Mouse (Mus musculus) urinary bladder, adult 2 months (tissue): ENCODE measurements around the gene Ndufb10. TPM values are rescaled to one million over a fixed set of nuclear protein-coding genes. Genes with fewer than 3 reads are reported as not detected.

Experiments
- polyA plus RNA-seq: library from polyadenylated mRNA; depleted of rRNA; stranded (reverse); fragments of >200 nt; gene quantifications from 2 replicates; pipeline ENCODE4 v1.2.3, GENCODE M21; 2012; rRNA removed

Gene Ndufb10
- polyA plus RNA-seq, 1 experiment, result 298 TPM

Other genes starting within 250 kb of the Ndufb10 start
- gene Mlst8, start 245.4 kb downstream of the Ndufb10 start, polyA plus RNA-seq, result 20.9 and 21.7 TPM in 2 replicates
- gene Caskin1, start 235.9 kb downstream of the Ndufb10 start, polyA plus RNA-seq, result 0.76 and 1.1 TPM in 2 replicates
- gene Traf7, start 196.5 kb downstream of the Ndufb10 start, polyA plus RNA-seq, result 174 and 223 TPM in 2 replicates
- 1.4 and 1.5 TPM in 2 replicates for gene Rab26, start 190.3 kb downstream of the Ndufb10 start, polyA plus RNA-seq
- gene Pkd1, start 174.6 kb downstream of the Ndufb10 start, polyA plus RNA-seq, result 69.8 and 84.0 TPM in 2 replicates
- gene Tsc2, start 91.8 kb downstream of the Ndufb10 start, polyA plus RNA-seq, result 95.3 and 112 TPM in 2 replicates
- gene Nthl1, start 91.8 kb downstream of the Ndufb10 start, polyA plus RNA-seq, result 21.7 and 22.0 TPM in 2 replicates
- 59.2 and 63.5 TPM in 2 replicates for gene Slc9a3r2, start 74.2 kb downstream of the Ndufb10 start, polyA plus RNA-seq
- 0.62 and 0.80 TPM in 2 replicates for gene Npw, start 66.0 kb downstream of the Ndufb10 start, polyA plus RNA-seq
- gene Zfp598, start 54.8 kb downstream of the Ndufb10 start, polyA plus RNA-seq, result 42.9 and 54.2 TPM in 2 replicates
- 0.58 and 0.62 TPM in 2 replicates for gene Syngr3, start 34.5 kb downstream of the Ndufb10 start, polyA plus RNA-seq
- 21.0 and 23.7 TPM in 2 replicates for gene Gfer, start 28.3 kb downstream of the Ndufb10 start, polyA plus RNA-seq
- 7.6 and 10.7 TPM in 2 replicates for gene Noxo1, start 28.2 kb downstream of the Ndufb10 start, polyA plus RNA-seq
- gene Tbl3, start 16.8 kb downstream of the Ndufb10 start, polyA plus RNA-seq, result 31.4 and 34.8 TPM in 2 replicates
- gene Rnf151, start 6.4 kb downstream of the Ndufb10 start, polyA plus RNA-seq, result 0.18 and 0.30 TPM in 2 replicates
- gene Rps2, start 6.4 kb downstream of the Ndufb10 start, polyA plus RNA-seq, result 1,660 and 1,865 TPM in 2 replicates
- gene Rpl3l, start 3.3 kb upstream of the Ndufb10 start, polyA plus RNA-seq, result 0.19 and 0.29 TPM in 2 replicates
- gene Msrb1, start 12.2 kb upstream of the Ndufb10 start, polyA plus RNA-seq, result 195 and 227 TPM in 2 replicates
- gene Hs3st6, start 28.5 kb upstream of the Ndufb10 start, polyA plus RNA-seq, result 0.43 and 0.77 TPM in 2 replicates
- gene Meiob, start 79.8 kb upstream of the Ndufb10 start, polyA plus RNA-seq, result 0.75 and 0.83 TPM in 2 replicates
- gene Hagh, start 115.7 kb upstream of the Ndufb10 start, polyA plus RNA-seq, result 52.8 and 75.6 TPM in 2 replicates
- gene Fahd1, start 125.9 kb upstream of the Ndufb10 start, polyA plus RNA-seq, result 20.5 and 21.0 TPM in 2 replicates
- 0.94 and 1.7 TPM in 2 replicates for gene Igfals, start 141.5 kb upstream of the Ndufb10 start, polyA plus RNA-seq
- 17.6 and 22.4 TPM in 2 replicates for gene Nubp2, start 161.9 kb upstream of the Ndufb10 start, polyA plus RNA-seq
- gene Spsb3, start 162.2 kb upstream of the Ndufb10 start, polyA plus RNA-seq, result 30.2 and 34.8 TPM in 2 replicates
- gene Eme2, start 170.6 kb upstream of the Ndufb10 start, polyA plus RNA-seq, result 34.7 and 40.0 TPM in 2 replicates
- 75.8 and 85.5 TPM in 2 replicates for gene Mrps34, start 170.6 kb upstream of the Ndufb10 start, polyA plus RNA-seq
- 64.2 and 64.4 TPM in 2 replicates for gene Nme3, start 172.0 kb upstream of the Ndufb10 start, polyA plus RNA-seq
- 86.0 and 88.1 TPM in 2 replicates for gene Mapk8ip3, start 212.5 kb upstream of the Ndufb10 start, polyA plus RNA-seq
- 17.8 and 22.6 TPM in 2 replicates for gene Jpt2, start 236.2 kb upstream of the Ndufb10 start, polyA plus RNA-seq